Mouse (Mus musculus): ENCODE results near the gene Olfr1084. TPM values are rescaled to one million over a fixed set of nuclear protein-coding genes. Genes with fewer than 3 reads are reported as not detected.
"Not testable (repeated sequence)": the region's sequence is repeated elsewhere in the genome, so short reads cannot be mapped to it uniquely, and the experiment has no call there.

The Olfr1084 gene
- total RNA-seq (2021), result not detected
- long read RNA-seq, result 0 reads

DNA sequence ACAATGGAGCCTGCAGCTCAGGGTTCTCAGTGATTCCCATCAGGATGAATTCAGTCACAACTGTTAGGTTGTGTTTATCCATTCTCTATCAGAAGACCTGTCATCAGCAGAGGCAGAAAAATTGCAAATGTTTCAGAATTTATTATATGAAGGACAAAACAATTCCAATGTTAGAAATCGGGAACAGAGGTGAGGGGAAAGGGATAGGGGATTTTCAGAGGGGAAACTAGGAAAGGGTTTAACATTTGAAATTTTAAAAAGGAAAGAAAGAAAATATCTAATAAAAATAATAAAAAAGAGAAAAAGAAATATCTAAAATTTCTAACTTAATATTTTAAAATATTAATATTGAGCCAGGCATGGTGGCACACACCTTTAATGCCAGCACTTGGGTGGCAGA lies at the start of gene Olfr1084:
Olfr1084 (minus strand) TSS at position 101 of the 400 bp plus-strand sequence.
- DNase-seq (ENCODE audit: low spot score in 2 of 2), result not testable (repeated sequence)

DNA sequence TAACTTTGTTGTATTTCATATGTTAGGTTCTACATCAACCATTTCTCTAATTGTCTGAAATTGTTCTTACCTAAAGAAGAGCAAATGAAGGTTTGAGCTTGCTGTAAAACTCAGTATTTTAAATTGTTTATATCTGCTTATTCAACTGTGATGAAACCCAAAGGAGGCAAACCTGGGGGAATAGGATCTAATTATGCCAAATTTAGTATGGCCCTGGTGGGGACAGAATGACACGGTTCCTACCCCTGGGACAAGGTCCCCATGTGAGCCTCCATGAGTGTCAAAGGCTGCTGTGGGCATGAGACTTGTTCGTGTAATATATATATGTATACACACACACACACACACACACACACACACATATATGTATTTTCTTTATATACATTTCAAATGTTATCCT lies 40.5 kb upstream of the Olfr1084 start, which contains the start of gene Olfr1086:
Olfr1086 (minus strand) TSS at position 101 of the 400 bp plus-strand sequence.
- DNase-seq (ENCODE audit: low spot score in 2 of 2), result no peak

- no peak for DNase-seq (ENCODE audit: low spot score in 2 of 2)
Measured at GRCm38 (mm10) chr2:86661919-86662318, 22.4 kb upstream of the Olfr1084 start, which contains the start of gene Olfr1085. Gene Olfr1085 (minus strand): TSS chr2:86662019.

- not testable (repeated sequence) for DNase-seq (ENCODE audit: low spot score in 2 of 2)
Measured at GRCm38 (mm10) chr2:86598866-86599265, 40.7 kb downstream of the Olfr1084 start, which contains the start of gene Olfr1082. Gene Olfr1082 (minus strand): TSS chr2:86598966.

Other genes starting within 250 kb of the Olfr1084 start
- not detected for gene Olfr1061, start 225.7 kb downstream of the Olfr1084 start, total RNA-seq (2021)
- not detected for gene Olfr1062, start 213.0 kb downstream of the Olfr1084 start, total RNA-seq (2021)
- not detected for gene Olfr1065, start 189.1 kb downstream of the Olfr1084 start, total RNA-seq (2021)
- not detected for gene Olfr1066, start 183.5 kb downstream of the Olfr1084 start, total RNA-seq (2021)
- gene Olfr228, start 152.3 kb downstream of the Olfr1084 start, total RNA-seq (2021), result not detected
- gene Olfr1076, start 131.3 kb downstream of the Olfr1084 start, total RNA-seq (2021), result not detected
- not detected for gene Olfr1079, start 97.2 kb downstream of the Olfr1084 start, total RNA-seq (2021)
- not detected for gene Olfr1080, start 81.5 kb downstream of the Olfr1084 start, total RNA-seq (2021)
- gene Olfr1082, start 40.8 kb downstream of the Olfr1084 start, total RNA-seq (2021), result not detected
- not detected for gene Olfr1085, start 22.3 kb upstream of the Olfr1084 start, total RNA-seq (2021)
- gene Olfr1086, start 40.4 kb upstream of the Olfr1084 start, total RNA-seq (2021), result not detected
- gene Olfr1087, start 58.7 kb upstream of the Olfr1084 start, total RNA-seq (2021), result not detected
- gene Olfr1089, start 94.0 kb upstream of the Olfr1084 start, total RNA-seq (2021), result not detected
- not detected for gene Olfr1090, start 119.3 kb upstream of the Olfr1084 start, total RNA-seq (2021)
- not detected for gene Olfr1093, start 142.8 kb upstream of the Olfr1084 start, total RNA-seq (2021)
- not detected for gene Olfr141, start 170.3 kb upstream of the Olfr1084 start, total RNA-seq (2021)
- gene Olfr1094, start 184.9 kb upstream of the Olfr1084 start, total RNA-seq (2021), result not detected
- not detected for gene Olfr1095, start 212.0 kb upstream of the Olfr1084 start, total RNA-seq (2021)
- gene Gm13723, start 235.1 kb upstream of the Olfr1084 start, total RNA-seq (2021), result not detected

All from layer of hippocampus, adult 18-20 months (tissue).